Mouse (Mus musculus): Measurements from ENCODE around the gene Ugt1a1.
"Not testable (repeated sequence)": the region's sequence is repeated elsewhere in the genome, so short reads cannot be mapped to it uniquely, and the experiment has no call there.

The Ugt1a1 gene

DNA sequence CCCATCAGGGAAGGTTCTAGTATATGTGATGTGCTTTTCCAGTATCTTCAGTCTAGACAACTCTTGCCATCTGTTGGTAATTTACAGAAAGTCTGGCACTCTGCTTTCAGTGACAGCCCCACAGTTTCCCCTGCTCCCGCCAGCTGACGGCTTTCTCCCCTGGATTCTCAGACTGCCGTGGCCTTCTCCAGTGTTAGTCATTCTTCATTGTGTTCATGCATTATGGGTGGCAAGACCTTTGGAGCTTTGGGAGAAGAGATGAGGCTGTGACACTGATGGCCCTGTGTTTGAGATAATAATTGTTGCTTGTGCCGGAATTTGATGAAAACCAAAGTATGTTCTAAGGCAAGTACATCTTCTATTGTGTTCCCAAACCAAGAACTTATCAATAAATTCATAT lies 6.8 kb downstream of the Ugt1a1 start:
- no peak for DNase-seq (ENCODE audit: low spot score in 2 of 2)

DNA sequence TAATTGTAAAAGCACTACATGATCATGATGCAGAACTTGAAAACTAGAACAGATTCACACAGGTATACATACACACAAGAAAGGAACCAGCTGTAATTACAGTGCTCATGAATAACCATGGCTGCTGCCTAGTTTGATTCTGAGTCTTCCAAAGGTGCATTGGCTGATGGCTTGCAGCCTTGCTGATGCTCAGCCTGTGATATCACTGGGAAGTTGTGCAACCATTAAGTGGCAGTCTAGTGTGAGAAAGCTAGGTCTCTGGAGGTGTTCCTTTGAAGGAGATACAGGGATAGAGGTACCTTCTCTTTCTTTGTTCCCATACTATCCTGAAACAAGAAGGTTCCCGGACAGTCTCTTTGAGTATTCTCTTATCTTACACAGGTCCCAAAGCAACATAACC lies 7.3 kb downstream of the Ugt1a1 start:
- no peak for DNase-seq (ENCODE audit: low spot score in 2 of 2)

GRCm38 (mm10) chr1:88220336-88220735 lies 8.6 kb downstream of the Ugt1a1 start:
- DNase-seq (ENCODE audit: low spot score in 2 of 2) = no peak

- DNase-seq (ENCODE audit: low spot score in 2 of 2) = no peak
These were observed 10.5 kb downstream of the Ugt1a1 start for GRCm38 (mm10) chr1:88222216-88222615.

DNA sequence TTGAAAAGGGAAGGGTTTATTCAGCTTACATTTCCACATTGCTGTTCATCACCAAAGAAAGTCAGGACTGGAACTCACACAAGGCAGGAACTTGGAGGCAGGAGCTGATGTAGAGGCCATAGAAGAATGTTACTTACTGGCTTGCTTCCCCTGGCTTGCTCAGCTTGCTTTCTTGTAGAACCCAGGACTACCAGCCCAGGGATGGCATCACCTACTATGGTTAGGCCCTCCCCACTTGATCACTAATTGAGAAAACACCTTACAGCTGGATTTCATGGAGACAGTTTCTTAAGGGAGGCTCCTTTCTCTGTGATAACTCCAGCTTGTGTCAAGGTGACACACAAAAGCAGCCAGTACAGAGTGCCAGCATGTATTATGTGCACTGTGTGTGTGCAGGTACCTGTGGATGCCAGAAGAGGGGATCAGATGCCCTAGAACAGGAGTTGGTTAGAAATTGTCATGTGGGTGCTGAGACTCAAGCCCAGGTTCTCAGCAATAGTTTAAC lies 11.3 kb downstream of the Ugt1a1 start:
- not testable (repeated sequence) for DNase-seq (ENCODE audit: low spot score in 2 of 2)

GRCm38 (mm10) chr1:88223591-88223990 lies 11.8 kb downstream of the Ugt1a1 start:
- DNase-seq (ENCODE audit: low spot score in 2 of 2) = no peak

GRCm38 (mm10) chr1:88224029-88224776 lies 12.4 kb downstream of the Ugt1a1 start:
- no peak for DNase-seq (ENCODE audit: low spot score in 2 of 2)

GRCm38 (mm10) chr1:88225301-88225700 lies 13.5 kb downstream of the Ugt1a1 start:
- DNase-seq (ENCODE audit: low spot score in 2 of 2) = not testable (repeated sequence)

GRCm38 (mm10) chr1:88225741-88226140 lies 14.0 kb downstream of the Ugt1a1 start:
- DNase-seq (ENCODE audit: low spot score in 2 of 2) = no peak

DNA sequence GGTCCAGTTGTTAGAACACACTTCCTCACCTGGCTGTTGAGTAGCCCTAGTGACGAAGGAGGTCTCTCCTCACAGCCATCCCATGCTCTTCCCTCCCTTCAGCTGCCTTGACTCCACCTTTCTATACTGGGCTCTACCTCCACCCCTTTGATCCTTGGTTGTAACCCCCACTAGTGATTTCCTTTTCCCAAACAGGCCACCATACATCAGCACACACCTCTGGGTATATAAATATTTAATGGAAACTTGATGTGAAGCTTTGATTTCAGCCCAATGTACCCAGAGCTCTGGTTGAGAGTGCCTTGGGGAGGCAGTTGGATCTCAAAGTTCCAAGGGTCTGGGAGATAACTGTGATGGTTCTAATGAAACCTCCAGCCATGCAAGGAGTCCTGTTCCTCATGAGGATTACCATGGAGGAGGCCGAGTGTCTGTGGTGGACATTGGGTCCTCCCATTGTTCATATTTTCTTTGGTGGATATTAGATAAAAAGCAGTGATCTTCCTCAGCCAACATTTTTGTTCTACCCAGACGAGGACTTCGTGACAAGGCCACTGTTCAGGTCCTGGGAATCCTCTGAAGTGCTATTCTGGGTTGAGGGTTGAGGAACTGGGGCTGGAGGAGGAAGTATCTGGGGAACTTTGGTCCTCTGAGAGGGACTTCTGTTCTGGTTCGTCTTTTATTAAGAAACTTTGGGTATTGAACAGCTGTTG lies 15.1 kb downstream of the Ugt1a1 start, which contains the start of gene Mroh2a:
TSS of gene Mroh2a (plus strand) at position 317 of the 710 bp plus-strand sequence.
- no peak for DNase-seq (ENCODE audit: low spot score in 2 of 2)

DNA sequence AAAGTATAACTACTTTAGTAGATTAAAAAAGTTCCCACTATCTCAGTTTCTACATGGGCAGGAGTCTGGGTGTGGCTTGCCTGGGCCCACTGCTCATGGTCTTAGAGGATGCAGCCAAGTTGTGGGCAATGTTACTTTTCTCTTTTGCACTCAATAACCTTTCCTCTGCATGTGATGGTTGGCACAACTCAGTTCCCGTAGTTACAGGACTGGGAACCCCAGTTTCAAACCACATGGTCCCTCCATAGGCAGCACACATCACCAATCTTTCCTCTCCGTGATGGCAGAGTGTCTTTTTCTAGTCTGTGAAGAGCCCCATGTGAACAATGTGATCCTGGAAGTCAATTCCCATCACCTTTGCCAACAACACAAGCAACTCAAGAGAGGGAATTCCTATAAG lies 15.7 kb downstream of the Ugt1a1 start:
- no peak for DNase-seq (ENCODE audit: low spot score in 2 of 2)

DNA sequence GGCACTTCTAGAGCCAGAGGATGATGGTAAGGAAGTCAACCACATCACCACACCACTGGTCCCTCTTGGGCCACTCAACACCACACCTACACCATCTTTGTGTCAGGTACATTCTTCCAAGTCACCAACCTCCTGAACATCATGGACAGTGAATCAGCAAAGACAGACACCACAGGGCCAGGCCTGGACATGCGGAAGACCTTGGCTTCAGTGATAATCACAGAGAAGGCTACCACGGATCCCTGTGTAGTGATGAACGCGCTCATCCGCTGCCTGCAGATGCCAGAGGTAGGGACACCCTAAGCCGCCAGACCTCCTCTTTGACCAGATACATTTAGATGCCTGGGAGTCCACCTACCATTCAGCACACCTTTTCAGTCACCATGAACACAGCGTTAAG lies 16.4 kb downstream of the Ugt1a1 start:
- DNase-seq (ENCODE audit: low spot score in 2 of 2) = no peak

GRCm38 (mm10) chr1:88229566-88229965 lies 17.8 kb downstream of the Ugt1a1 start:
- no peak for DNase-seq (ENCODE audit: low spot score in 2 of 2)

DNA sequence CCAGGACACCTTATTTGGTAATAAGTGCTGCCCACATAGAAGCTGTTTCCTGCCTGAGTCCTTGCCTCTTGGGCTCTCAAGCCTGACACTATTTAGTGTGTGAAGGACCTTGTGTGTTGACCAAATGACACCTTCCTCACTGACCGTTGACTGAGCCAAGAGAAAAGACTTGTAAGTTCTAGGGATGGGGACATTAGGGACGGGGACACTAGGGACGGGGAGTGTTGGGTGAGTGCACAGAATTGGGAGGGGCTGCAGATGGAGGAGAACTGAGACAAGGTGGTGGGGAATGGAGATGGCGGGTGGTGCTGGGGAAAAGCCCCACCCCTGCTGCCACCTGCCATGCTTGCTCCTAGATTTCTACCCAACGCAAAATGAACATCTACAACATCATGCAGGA lies 18.2 kb downstream of the Ugt1a1 start:
- DNase-seq (ENCODE audit: low spot score in 2 of 2) = no peak

GRCm38 (mm10) chr1:88230421-88230820 lies 18.7 kb downstream of the Ugt1a1 start:
- DNase-seq (ENCODE audit: low spot score in 2 of 2) = no peak

DNA sequence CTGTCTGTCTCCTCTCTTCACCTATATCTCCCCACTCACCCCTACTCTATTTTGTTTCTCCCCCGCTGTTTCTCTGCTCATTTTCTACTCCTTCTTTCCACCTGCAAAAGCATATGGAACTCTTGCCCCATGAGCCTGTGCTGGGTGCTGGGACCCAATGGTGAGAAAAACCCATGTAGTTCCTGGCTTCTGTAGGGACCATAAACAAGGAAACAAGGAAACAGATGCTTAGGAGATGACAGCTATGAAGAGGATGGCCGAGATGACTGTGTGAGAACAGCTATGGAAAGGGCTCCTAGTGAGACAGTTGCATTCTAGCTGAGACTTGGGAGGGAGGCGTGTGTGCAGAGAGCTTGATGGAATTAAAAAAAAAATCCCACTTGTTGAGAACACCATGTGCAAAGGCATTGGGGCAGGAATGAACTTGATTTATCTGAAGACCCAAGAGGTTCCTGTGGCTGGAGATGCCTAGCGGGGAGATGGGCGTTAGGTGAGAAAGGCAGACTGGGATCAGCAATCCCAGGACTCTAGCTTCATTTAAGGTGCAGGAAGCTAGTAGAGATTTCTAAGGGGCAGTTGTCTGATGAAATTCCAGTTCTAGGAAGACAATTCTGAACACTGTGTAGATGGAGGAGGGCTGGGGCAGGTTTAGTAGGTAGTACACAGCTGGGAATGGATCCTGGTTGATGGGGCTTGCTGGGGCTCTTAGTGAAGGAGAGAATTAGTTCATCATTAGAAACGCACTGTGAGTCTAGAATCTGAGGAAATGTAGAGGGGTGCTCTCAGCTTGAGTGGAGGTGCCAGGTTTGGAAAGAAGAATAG lies 19.4 kb downstream of the Ugt1a1 start:
- DNase-seq (ENCODE audit: low spot score in 2 of 2) = no peak

GRCm38 (mm10) chr1:88231803-88232499 lies 20.2 kb downstream of the Ugt1a1 start:
- DNase-seq (ENCODE audit: low spot score in 2 of 2) = no peak

- no peak for DNase-seq (ENCODE audit: low spot score in 2 of 2)
These were observed 21.1 kb downstream of the Ugt1a1 start for GRCm38 (mm10) chr1:88232664-88233380.

- no peak for DNase-seq (ENCODE audit: low spot score in 2 of 2)
These were observed 21.9 kb downstream of the Ugt1a1 start for GRCm38 (mm10) chr1:88233421-88234247.

DNA sequence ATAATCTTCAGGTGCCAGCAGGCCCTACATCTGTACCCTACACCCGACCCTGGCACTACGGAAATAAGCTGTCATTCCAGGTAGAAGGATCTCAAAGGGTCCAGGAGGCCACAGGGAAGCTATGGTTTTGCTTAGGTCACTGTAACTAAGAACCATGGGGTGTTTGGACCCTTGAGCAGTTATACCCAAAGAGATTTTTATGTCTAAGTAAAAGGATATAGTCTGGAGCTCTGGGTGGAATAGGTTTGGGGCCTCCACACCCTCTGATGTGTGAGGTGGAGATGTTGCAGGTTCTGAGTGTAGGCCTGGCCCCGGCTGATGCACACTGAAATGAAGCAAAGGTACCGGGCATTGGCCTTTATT lies 22.5 kb downstream of the Ugt1a1 start:
- no peak for DNase-seq (ENCODE audit: low spot score in 2 of 2)

All from frontal cortex, postnatal 36 days (tissue).